Mouse (Mus musculus) liver, adult 2 months (tissue): ENCODE data around the gene Jagn1. TPM values are rescaled to one million over a fixed set of nuclear protein-coding genes. Genes with fewer than 3 reads are reported as not detected.

ENCODE experiments used
- DNase-seq: peaks from one replicate; pipeline ENCODE4 v3.0.0-alpha.2; 2011; ENCODE audit warnings: low read depth, low spot score; ENCODE audit errors: extremely low read depth
- H3K27ac ChIP-seq: fragments of 200-500 bp; replicated peaks from 2 replicates; pipeline ENCODE4 v1.5.1; 2012; ENCODE audit warnings: low read depth, mild to moderate bottlenecking, control low read depth, inconsistent platforms, low read length; ENCODE audit not compliant: insufficient read depth
- H3K27me3 ChIP-seq: fragments of 200-500 bp; 2 replicates; pipeline ENCODE4 v1.6.1; 2012; ENCODE audit warnings: mild to moderate bottlenecking, moderate library complexity, low read length, inconsistent platforms; ENCODE audit not compliant: control insufficient read depth, insufficient read depth
- H3K36me3 ChIP-seq: fragments of 200-500 bp; 2 replicates; pipeline ENCODE4 v1.6.1; 2012; ENCODE audit warnings: low read length, inconsistent platforms; ENCODE audit not compliant: control insufficient read depth, insufficient read depth
- H3K4me1 ChIP-seq: fragments of 200-500 bp; 2 replicates; pipeline ENCODE4 v1.6.1; 2011; ENCODE audit warnings: low read length; ENCODE audit not compliant: control insufficient read depth, insufficient read depth
- H3K4me3 ChIP-seq: fragments of 200-500 bp; 2 replicates; pipeline ENCODE4 v1.5.1; 2011; ENCODE audit warnings: low read depth, mild to moderate bottlenecking, control low read depth, low read length, moderate library complexity; ENCODE audit not compliant: insufficient read depth
- H3K79me2 ChIP-seq: fragments of 200-500 bp; 2 replicates; pipeline ENCODE4 v1.6.1; 2012; ENCODE audit warnings: inconsistent platforms, mild to moderate bottlenecking, low read length, moderate library complexity; ENCODE audit not compliant: control insufficient read depth, insufficient read depth
- H3K9ac ChIP-seq: fragments of 200-500 bp; 2 replicates; pipeline ENCODE4 v1.6.1; 2012; ENCODE audit warnings: low read depth, mild to moderate bottlenecking, control low read depth, inconsistent platforms, low read length
- CTCF ChIP-seq: fragments of 200-500 bp; IDR thresholded peaks from 2 replicates; pipeline ENCODE4 v1.5.1; 2011; ENCODE audit warnings: low read depth, low read length, control low read depth
- POLR2A ChIP-seq: fragments of 200-500 bp; IDR thresholded peaks from 2 replicates; pipeline ENCODE4 v1.6.1; 2011; ENCODE audit warnings: low read length, control low read depth; ENCODE audit not compliant: insufficient read depth; ENCODE audit errors: extremely low read depth
- WGBS: fragments of 180-500 bp; shearing (Covaris S2); methylation state at CpG from one replicate; pipeline ENCODE4 v1.1.7; 2018; 5-methylcytosine and 5-hydroxymethylcytosine counted together
- polyA plus RNA-seq: library from polyadenylated mRNA; depleted of rRNA; stranded (reverse); fragments of >200 nt; gene quantifications from 2 replicates; pipeline ENCODE4 v1.2.3, GENCODE M21; 2012
- total RNA-seq: library from RNA; depleted of rRNA; stranded (reverse); fragments of >200 nt; gene quantifications from 2 replicates; pipeline ENCODE4 v1.2.3, GENCODE M21; 2014

Jagn1 gene
- total and polyA plus RNA-seq, 2 experiments: 20.2 to 61.5 TPM

GRCm38 (mm10) chr6:113404649-113405448, 37.5 kb upstream of the Jagn1 start:
- no peak overlapping the region for H3K4me3 ChIP-seq
- H3K36me3 ChIP-seq: no peaks in the 10 kb centered on the region
- no peak overlapping the region for H3K27ac ChIP-seq
- WGBS: 74% methylated on average over 12 of the region's 12 CpGs
- H3K79me2 ChIP-seq: no peaks in the 10 kb centered on the region
- no peaks in the 10 kb centered on the region for H3K4me1 ChIP-seq
- DNase-seq: no peak
- no peaks in the 10 kb centered on the region for H3K27me3 ChIP-seq
- H3K9ac ChIP-seq: no peak overlapping the region
- TF ChIP-seq POLR2A: no peak

DNA sequence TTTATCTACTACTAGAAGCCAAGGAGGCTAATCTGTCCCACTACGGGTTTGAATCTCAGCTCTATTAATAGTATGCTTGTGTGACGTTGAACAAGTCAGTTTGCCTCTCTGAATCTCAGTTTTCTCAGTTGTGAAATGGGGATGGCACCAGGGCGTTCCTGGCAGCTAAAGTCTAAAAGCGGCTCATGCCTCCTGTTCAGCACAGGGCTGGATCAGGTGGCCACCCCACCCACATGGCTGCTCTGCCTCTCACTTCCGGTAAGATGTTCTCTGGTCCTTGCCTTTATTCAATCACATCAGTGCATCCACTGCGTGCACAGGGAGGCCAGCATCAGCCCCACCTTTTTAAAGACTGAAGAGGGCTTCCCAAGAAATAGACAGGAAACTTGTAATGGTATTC, 36.9 kb upstream of the Jagn1 start:
- WGBS: 92% methylated on average over 6 of the region's 6 CpGs
- no peak overlapping the region for H3K4me3 ChIP-seq

GRCm38 (mm10) chr6:113406683-113407082, 35.7 kb upstream of the Jagn1 start:
- no peaks in the 10 kb centered on the region for H3K4me1 ChIP-seq
- TF ChIP-seq POLR2A (no peak), CTCF (peak; percentile 45)
- no peak overlapping the region for H3K27ac ChIP-seq
- H3K36me3 ChIP-seq: no peaks in the 10 kb centered on the region
- no peak overlapping the region for H3K4me3 ChIP-seq
- no peaks in the 10 kb centered on the region for H3K79me2 ChIP-seq
- no peaks in the 10 kb centered on the region for H3K27me3 ChIP-seq
- WGBS: 82% methylated on average over 9 of the region's 9 CpGs
- no peak for DNase-seq
- H3K9ac ChIP-seq: no peak overlapping the region

More for the DNA sequence above, 36.9 kb upstream of the Jagn1 start:
- Histone ChIP-seq H3K27ac (no peak overlapping the region), H3K79me2 (no peaks in the 10 kb centered on the region), H3K36me3 (no peaks in the 10 kb centered on the region), H3K4me1 (no peaks in the 10 kb centered on the region), H3K27me3 (no peaks in the 10 kb centered on the region), H3K9ac (no peak overlapping the region)
- DNase-seq: no peak
- no peak for TF ChIP-seq CTCF
- no peak for TF ChIP-seq POLR2A

GRCm38 (mm10) chr6:113410001-113410400, 32.4 kb upstream of the Jagn1 start:
- Histone ChIP-seq H3K27ac (no peak overlapping the region), H3K36me3 (no peaks in the 10 kb centered on the region), H3K27me3 (no peaks in the 10 kb centered on the region), H3K79me2 (no peaks in the 10 kb centered on the region), H3K4me1 (no peaks in the 10 kb centered on the region), H3K9ac (no peak overlapping the region), H3K4me3 (no peak overlapping the region)
- TF ChIP-seq POLR2A (no peak), CTCF (no peak)
- WGBS: 69% methylated on average over 1 of the region's 1 CpGs
- no peak for DNase-seq

GRCm38 (mm10) chr6:113416416-113416815, 26.0 kb upstream of the Jagn1 start:
- TF ChIP-seq CTCF (no peak), POLR2A (no peak)
- no peak for DNase-seq
- no peak overlapping the region for H3K27ac ChIP-seq
- no peaks in the 10 kb centered on the region for H3K36me3 ChIP-seq
- WGBS: 69% methylated on average over 5 of the region's 5 CpGs
- H3K4me1 ChIP-seq: peaks cover 9% of the 10 kb centered on the region
- no peaks in the 10 kb centered on the region for H3K79me2 ChIP-seq
- H3K9ac ChIP-seq: no peak overlapping the region
- no peaks in the 10 kb centered on the region for H3K27me3 ChIP-seq
- H3K4me3 ChIP-seq: no peak overlapping the region

DNA sequence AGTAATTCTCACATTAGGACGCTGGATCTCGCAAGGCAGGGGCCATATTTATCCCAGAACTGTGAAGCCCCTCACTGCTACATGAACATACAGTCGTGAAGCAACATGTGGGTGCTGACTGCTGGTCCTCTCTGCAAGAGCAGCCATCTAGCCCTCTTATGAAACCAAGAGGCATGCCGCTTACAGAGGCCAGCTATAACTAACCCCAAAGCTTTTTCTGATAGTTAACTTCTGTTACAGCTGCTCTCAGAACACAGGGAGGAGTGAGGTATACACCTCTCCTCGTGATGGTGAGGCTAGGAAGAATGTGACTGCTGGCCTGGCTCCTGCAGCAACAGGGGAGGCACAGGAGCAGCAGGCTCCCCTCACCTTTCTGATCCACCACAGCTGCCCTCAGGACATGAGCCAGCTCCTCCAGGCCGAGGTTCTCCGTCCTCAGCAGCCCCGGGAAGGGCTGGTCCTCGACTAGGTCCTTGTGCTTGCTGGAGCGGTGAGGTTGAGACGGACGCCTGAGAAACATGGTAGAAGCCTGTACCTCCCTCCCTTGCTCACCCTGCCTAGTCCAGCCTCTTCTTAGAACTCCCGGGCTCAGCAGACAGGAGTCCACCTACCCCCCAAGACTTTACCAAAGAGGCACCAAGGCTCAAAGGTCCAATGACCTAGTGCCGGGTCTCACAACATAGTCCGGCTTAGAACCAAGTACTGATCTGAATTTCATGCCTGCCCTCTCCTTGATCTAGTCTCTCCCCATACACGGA, 23.7 kb upstream of the Jagn1 start:
- TF ChIP-seq CTCF (no peak), POLR2A (no peak)
- no peak for DNase-seq
- no peaks in the 10 kb centered on the region for H3K79me2 ChIP-seq
- H3K4me3 ChIP-seq: peak overlapping the region; percentile 76
- peak overlapping the region; percentile 80 for H3K27ac ChIP-seq
- WGBS: 9% methylated on average over 16 of the region's 16 CpGs
- peaks cover 9% of the 10 kb centered on the region for H3K4me1 ChIP-seq
- peak overlapping the region; percentile 82 for H3K9ac ChIP-seq
- no peaks in the 10 kb centered on the region for H3K36me3 ChIP-seq
- H3K27me3 ChIP-seq: no peaks in the 10 kb centered on the region
